Mouse (Mus musculus) heart, adult 9 months (tissue): Measurements from ENCODE around the gene Hnrnpdl.
A peak's percentile ranks its signal among the peaks of the same experiment; 100 is the strongest.

Experiments used
- DNase-seq, 2 experiments: peaks; one replicate each; pipeline ENCODE4 v3.0.0; 2022; ENCODE audit warnings: low spot score in 2 of 2

The Hnrnpdl gene

DNA sequence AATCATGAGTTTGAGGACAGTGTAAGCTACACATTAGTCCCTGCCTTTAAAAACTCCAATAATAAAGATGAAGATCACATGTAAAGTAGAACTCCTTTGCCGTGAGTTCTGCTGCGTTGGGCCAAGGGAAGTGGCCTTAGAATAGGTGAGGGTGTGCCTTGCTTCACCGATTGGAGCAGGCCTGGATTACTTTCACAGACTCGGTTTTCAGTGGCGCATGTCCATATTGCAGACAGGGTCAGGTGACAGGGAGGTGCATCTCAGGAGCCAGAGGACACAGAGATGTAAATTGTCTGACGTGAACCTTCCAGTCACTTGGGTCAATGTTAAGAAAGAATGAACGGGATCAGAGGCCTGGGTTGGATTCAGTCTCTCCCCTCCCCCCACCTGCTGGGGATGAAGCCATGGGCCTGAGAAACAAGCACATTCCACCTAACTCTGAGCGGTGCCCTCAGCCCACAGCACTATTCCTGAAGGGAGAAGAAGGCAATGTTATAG, 7.7 kb upstream of the Hnrnpdl start:
- no peak for DNase-seq

DNA sequence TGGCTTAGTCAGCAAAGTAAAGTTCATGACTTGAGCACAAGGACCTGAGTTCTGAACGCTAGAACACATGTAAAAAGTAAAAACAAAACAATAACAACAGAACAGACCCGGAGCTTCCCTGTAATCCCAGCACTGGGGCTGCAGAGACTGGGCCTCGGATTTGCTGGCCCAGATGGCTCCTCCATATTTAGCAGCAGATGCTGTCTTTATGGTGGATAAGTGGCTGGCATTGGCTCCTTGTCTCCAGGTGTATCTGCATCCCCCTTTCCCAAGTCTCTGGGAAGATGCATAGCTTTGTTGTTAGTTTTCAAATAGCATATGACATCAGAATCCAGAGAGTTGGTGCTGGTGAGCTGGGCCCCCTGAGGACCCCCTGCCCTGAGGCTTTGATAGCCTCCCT, 6.6 kb upstream of the Hnrnpdl start:
- DNase-seq: no peak

- DNase-seq: no peak
Observed at GRCm38 (mm10) chr5:100044621-100045020, 5.2 kb upstream of the Hnrnpdl start.

DNA sequence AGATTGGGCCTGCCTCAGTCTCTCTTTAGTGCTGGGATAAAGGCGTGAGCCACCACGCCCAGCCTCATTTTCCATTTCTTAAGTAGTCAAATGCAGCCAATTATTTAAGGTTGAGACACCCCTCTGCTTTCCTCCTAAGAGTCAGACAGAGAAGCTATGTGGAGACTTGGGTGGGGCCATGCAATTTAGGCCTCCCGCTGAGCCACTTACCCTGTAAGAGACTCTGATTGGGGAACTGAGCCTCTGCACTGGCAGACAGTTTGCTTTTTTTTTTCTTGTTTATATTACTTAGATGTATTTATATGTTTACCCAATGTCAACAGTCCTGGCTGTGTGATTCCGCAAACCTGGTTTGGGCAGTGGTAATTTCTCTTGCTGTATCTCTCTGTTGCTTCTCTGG, 4.6 kb upstream of the Hnrnpdl start:
- DNase-seq: no peak

DNA sequence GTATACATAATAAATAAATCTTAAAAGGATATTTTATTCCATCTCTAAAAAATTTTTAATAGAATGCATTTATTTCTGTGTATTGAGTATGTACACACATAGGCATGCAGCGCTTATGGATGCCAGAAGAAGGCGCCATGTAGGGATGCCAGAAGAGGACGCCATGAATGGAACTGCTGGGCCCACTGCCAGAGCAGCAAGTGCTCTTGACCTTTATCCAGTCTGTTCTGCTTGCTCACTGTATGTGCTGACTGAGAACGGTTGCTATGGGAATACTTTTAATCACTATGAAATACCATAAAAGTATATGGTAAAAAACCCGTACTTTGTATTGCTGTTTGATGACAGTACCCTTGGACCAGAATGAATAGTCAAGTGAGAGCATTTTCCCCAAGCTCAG, 3.9 kb upstream of the Hnrnpdl start:
- DNase-seq: peak in 1 of 2 experiments; percentile 32

GRCm38 (mm10) chr5:100042467-100042866, 3.0 kb upstream of the Hnrnpdl start:
- no peak for DNase-seq

DNA sequence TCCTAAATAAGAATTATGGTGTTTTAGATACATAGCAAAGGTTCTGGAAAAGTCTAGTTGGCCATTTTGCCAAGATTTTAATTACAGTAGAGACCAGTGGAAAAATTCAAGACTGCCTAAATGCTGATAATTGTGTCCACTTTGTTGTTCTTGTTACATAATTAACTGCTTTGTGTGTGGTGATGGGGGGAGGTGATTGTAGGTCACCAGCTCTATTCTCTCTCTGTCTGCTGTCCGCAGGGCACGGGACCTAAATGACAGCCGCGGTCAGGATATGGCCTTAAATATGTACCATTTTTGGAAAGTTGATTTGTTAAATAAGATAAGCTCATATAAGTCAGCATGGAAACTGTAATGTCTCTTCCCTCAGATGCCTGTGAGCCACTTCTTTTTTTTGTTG, 1.8 kb upstream of the Hnrnpdl start:
- no peak for DNase-seq

DNA sequence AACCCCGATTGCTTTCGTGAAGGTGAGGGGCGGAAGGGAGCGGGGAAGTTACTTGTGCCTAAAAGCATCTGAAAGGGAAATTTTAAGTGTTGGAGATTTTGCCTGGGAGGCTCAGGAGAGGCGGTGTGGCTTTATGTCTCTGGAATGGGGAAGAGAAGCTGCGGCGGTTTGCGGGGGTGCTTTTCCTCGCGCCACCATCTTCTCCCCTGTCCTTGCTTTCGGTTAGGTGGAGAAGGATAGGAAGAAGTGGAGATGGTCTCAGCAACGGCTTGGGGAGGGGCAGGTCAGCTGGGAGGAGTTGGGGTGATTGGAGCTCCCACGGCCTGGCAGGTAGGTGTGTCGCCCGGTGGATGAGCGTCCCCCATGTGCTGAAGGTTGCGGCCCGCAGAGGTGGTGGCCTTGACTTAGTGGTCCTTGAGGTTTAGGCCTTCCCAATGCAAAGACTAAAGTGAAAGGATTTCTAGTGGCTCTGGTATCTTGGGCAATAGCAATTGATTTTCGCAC, 869 bp upstream of the Hnrnpdl start:
- no peak for DNase-seq

DNA sequence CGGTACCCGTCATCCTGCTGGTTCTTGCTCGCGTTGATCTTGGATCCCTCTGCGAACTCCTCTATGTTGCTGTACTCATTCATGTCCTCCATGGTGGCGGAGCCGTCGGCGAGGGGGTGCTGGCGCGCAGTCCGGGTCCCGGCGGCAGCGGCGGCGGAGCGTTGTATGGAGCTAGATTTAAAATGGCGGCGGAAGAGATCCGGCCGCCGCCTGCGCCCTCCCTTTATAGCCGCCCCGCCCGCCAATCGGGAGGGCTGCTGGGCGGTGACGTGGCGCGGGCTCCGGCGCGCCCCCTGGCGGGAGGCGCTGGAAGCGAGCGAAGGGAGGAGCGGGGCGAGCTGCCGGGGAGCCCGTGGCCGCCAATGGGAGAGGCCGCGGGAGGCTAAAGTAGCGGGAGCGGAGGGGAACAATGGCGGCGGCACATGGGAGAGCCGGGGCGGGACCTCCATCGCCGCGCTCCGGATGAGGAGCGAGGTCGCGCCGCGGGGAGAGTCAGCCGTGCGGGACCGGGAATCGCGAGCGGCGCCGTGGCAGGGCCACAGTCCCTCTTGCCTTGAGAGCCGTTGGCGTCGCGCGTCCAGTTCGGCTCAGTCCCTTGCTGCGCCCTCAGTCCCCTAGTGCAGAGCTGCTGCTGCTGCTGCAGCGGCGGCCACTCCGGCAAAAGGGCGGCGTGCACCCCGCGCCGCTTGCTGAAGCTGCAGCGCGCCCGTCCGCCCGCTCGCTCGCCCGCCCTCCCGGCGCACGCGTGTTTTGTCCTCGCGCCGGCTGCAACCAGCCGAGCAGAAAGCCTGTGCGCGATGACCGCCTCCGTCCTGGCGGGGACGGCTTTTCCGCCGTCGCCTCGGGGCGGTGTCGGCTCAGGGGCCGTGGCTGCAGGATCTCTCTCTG, 506 bp downstream of the Hnrnpdl start:
- peak; percentile 93 to 95 for DNase-seq

DNA sequence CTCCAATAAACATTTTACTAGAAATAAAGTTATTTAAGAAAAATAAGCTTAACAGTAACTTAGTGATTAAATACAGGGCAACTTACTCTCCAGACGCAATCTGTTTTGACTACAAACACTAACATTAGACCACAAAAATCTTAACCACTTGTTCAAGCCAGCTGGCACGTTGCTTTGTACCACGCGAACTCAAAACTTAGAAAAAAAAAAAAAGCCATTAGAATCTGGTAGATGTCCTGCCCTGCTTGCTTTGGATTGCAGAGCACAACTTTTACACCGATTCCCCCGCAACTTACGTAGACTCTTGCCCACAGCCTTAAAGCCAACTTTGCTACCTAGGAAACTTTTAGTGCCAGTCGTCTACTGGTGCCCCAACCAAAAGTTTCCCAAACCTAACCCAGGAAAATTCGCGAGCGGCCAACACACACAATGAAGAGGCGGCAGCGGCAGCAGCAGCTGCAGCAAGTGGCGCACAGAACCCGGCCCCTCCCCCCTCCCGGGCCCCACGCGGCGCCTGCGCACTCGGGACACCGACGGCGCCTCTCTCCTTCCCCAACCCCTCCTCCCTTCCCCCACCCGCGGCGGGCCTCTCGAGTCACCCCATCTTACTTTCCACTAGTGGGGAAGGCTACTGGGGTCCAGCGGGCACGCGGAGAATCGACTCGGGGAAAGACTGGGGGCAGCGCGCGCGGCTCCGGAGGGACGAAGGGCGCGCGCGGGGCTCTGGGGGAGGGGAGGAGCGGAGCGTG, 1.3 kb downstream of the Hnrnpdl start:
- peak; percentile 79 to 86 for DNase-seq

DNA sequence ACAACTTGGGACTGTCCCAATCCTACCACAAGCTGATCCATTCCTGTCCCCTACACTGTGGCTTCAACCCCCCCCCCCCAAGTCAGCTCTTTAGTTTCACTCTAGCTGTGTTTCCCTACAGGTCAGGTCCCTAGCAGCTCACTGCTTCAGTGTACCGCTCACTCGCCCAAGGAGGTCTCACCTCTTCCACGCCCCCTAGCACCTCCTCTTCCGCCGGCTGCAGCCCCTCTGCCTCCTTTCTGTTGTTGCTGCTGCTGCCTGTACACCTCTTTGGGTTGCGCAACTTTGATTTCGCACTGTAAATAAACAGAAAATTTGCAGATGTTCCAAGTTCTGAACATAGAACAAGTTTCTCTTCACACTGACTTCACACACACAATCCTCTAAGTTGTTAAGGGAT, 2.8 kb downstream of the Hnrnpdl start:
- no peak for DNase-seq

GRCm38 (mm10) chr5:100035950-100036349, 3.5 kb downstream of the Hnrnpdl start:
- no peak for DNase-seq

DNA sequence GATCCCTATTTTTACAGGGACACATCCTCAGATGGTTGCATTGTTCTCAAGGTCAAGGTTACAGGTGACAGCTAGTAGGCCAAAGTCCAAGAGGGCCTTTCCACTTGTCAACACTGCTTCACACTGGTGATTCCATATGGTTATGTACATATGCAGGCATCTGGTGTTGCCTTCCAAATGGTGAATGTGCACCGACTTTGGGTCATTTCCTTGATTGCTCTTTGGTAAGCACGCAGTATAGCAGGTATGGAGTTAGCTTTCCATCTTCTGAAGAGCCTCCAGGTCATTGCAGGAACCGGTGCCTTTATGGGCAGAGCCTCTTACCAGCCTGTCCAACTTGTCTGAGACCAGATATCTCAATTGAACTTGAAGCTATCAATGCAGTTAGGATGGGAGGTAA, 6.8 kb downstream of the Hnrnpdl start:
- DNase-seq: no peak

- no peak for DNase-seq
Observed at GRCm38 (mm10) chr5:100032107-100032506, 7.4 kb downstream of the Hnrnpdl start.

DNA sequence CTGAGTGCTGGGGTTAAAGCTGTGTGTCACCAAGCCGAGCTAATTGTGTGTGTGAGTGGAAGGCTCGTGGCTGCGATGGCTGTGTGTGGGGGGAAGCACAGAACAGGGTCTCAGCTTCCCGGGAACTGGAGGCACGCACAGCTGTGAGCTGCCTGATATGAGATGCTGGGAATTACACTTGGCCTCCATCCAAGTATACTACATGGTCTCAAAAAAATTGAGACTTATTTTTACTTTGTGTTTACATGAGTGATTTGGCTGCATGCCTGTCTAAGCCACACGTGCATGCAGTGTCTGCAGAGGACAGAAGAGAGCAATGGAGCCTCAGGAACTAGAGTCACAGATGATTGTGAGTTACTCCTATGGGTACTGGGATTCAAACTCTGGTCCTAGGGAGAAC, 9.4 kb downstream of the Hnrnpdl start:
- peak; percentile 20 to 23 for DNase-seq

DNA sequence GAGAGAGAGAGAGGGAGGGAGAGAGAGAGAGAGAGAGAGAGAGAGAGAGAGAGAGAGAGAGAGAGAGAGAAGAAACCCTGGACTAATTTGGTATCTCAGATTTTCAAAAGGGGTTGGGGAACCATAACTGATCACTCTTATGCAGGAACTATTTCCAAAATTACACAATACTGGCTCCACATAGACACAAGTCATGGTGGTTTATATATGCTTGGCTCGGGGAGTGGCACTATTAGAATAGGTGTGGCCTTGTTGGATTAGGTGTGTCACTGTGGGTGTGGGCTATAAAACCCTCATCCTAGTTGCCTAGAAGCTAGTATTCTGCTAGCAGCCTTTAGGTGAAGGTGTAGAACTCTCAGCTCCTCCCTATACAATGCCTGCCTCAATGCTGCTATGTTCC, 14.6 kb downstream of the Hnrnpdl start:
- DNase-seq: no peak

- no peak for DNase-seq
Observed at GRCm38 (mm10) chr5:100024403-100024802, 15.1 kb downstream of the Hnrnpdl start.

DNA sequence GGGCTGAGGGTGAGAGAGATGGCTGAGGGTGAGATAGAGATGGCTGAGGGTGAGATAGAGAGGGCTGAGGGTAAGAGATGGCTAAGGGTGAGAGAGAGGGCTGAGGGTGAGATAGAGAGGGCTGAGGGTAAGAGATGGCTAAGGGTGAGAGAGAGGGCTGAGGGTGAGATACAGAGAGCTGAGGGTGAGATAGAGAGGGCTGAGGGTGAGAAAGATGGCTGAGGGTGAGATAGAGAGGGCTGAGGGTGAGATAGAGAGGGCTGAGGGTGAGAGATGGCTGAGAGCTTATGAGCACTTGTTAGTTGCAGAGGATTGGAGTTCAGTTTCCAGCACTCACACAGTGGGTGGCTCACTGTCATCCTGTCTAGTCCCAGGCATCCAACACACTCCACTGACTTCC, 19.4 kb downstream of the Hnrnpdl start:
- DNase-seq: no peak

GRCm38 (mm10) chr5:100012599-100012998, 26.9 kb downstream of the Hnrnpdl start:
- no peak for DNase-seq

- DNase-seq: no peak
Observed at GRCm38 (mm10) chr5:100008485-100008884, 31.0 kb downstream of the Hnrnpdl start.

DNA sequence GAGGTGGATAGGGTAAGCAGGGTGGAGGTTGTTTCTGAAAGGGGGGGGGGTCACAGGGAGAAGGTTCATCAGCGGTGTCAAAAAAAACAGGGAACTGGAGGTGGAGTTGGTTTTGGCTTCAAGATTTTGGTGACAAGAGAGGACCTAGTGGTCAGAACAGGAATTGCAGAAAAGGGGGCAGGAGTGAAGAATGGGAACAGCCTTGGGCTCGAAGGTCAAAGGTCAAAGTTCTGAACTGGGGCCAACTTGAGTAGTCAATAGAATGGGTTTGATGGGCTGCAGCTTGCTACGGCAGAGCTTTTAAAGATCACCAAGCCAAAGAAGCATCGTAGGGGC, 32.5 kb downstream of the Hnrnpdl start:
- DNase-seq: no peak

DNA sequence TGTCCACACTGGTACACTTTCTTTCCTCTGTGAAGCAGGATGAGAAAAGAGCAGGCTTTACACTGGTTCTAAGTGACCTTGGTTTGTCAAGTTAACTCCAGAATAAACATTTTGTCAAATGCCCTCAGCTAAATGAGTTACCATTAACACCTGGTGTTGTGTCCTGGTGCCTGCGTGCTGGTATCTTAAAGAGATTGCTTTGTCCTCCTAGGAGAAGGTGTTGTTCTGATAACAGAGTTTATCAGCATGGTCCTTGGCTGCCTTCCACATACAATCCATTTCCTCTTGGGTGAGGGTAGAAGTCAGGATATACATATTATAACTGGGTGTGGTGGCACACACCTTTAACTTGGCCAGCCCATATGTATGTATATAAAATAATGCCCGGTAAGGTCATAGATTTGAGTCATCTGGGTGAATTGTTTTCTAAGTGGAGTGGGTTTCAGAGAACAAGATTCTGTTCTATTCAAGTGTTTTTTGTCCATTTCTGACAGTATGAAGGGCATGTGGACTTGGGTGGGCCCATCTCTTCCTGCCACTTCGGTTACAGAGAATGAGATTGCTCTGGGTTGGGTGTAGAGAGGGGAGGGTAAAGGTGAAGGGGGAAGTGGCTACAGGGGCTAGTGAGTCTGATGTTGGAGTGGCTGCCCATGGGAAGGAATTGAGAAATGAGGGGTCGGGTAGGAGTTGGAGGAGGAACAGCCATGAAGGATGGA, 33.0 kb downstream of the Hnrnpdl start:
- DNase-seq: no peak
